ENCODE assay signal across 10 mouse cellular contexts in genomic region chr16:22067406-22067805, GRCm38 (mm10). TPM values are rescaled to one million over a fixed set of nuclear protein-coding genes. Genes with fewer than 3 reads are reported as not detected.
DNase-seq lines count a peak whose midpoint lies in the region; ATAC-seq and TF ChIP-seq lines count a peak whose summit lies in the region.
"Had no signal": no experiment of that assay in that cellular context is flagged by ENCODE, and none has a peak within 500 bp of the region (broad histone marks: within the 10 kb centered on the region; RNA-seq: fewer than 3 reads in every experiment).

No protein-coding gene starts in this region.

- H3K27me3 ChIP-seq in kidney, adult 2 months (replicated peaks; ENCODE audit: control insufficient read depth, insufficient read depth, low read length): no peaks in the 10 kb centered on the region
- no peaks in the 10 kb centered on the region for H3K27me3 ChIP-seq in kidney, embryonic 14.5 days (ENCODE audit: control insufficient read depth, insufficient read depth, low read length)
- no peaks in the 10 kb centered on the region for H3K27me3 ChIP-seq in liver, embryonic 12.5 days (replicated peaks)
- H3K27me3 ChIP-seq: midbrain, embryonic 15.5 days had no signal

- peak overlapping the region; percentile 22; the same call in 1 of the 2 replicates for H3K27ac ChIP-seq in kidney, adult 2 months (ENCODE audit: insufficient read depth, low read depth, low read length)
- H3K27ac ChIP-seq in kidney, embryonic 14.5 days (ENCODE audit: low read depth, low read length): no peak overlapping the region
- H3K27ac ChIP-seq in liver, embryonic 12.5 days: no peak overlapping the region
- H3K27ac ChIP-seq: midbrain, embryonic 15.5 days had no signal

- no peaks in the 10 kb centered on the region for H3K4me1 ChIP-seq in kidney, adult 2 months (ENCODE audit: control insufficient read depth, insufficient read depth, low read length)
- no peaks in the 10 kb centered on the region for H3K4me1 ChIP-seq in kidney, embryonic 14.5 days (ENCODE audit: control insufficient read depth, insufficient read depth, low read length)
- peaks cover 2% of the 10 kb centered on the region; the same call in 1 of the 2 replicates for H3K4me1 ChIP-seq in liver, embryonic 12.5 days
- H3K4me1 ChIP-seq: midbrain, embryonic 15.5 days had no signal

- H3K9me3 ChIP-seq in kidney, embryonic 14.5 days (ENCODE audit: control insufficient read depth, low read length): no peaks in the 10 kb centered on the region
- H3K9me3 ChIP-seq in liver, embryonic 12.5 days (replicated peaks): no peaks in the 10 kb centered on the region
- H3K9me3 ChIP-seq: G1E; midbrain, embryonic 15.5 days had no signal

- DNase-seq in kidney, adult 2 months: peak; percentile 67
- DNase-seq in gastrocnemius, postnatal 14 days: peak; percentile 48
- peak; percentile 37 to 55 for DNase-seq in kidney, postnatal 25 days
- DNase-seq in thymus, postnatal 25 days: peak; percentile 63
- no peak for DNase-seq in layer of hippocampus, adult 9-10 months (ENCODE audit: low spot score)
- DNase-seq in right cerebral cortex, adult 2 months (ENCODE audit: low spot score in 2 of 2): no peak

- no peak for TF ChIP-seq POLR2A in kidney, adult 2 months (IDR thresholded peaks at IDR 0.05; ENCODE audit: low read depth, low read length)

- no peak overlapping the region for H3K4me2 ChIP-seq in kidney, embryonic 14.5 days (replicated peaks; ENCODE audit: low read depth, low read length)
- H3K4me2 ChIP-seq in liver, embryonic 12.5 days: no peak overlapping the region
- H3K4me2 ChIP-seq: midbrain, embryonic 15.5 days had no signal

- 78% methylated on average over 8 of the region's 8 CpGs for WGBS in kidney, adult 2 months
- 95% methylated on average over 8 of the region's 8 CpGs for WGBS in kidney, embryonic 14.5 days
- WGBS in liver, embryonic 12.5 days (ENCODE audit: insufficient replicate concordance): 90% methylated on average over 8 of the region's 8 CpGs

- intact Hi-C loops in gastrocnemius, postnatal 14 days (cut with DNase I; ENCODE audit: low total_unique reads): no loop called here

- ATAC-seq in kidney, embryonic 14.5 days (ENCODE audit: low FRiP score, low TSS enrichment): no peak
- no peak for ATAC-seq in liver, embryonic 12.5 days
- ATAC-seq: midbrain, embryonic 15.5 days had no signal

- no peak for TF ChIP-seq CTCF in kidney, adult 2 months (conservative IDR thresholded peaks at IDR 0.05; ENCODE audit: insufficient read depth, insufficient read length, low read depth, low read length)

- no peak overlapping the region for H3K4me3 ChIP-seq in kidney, adult 2 months (ENCODE audit: insufficient read depth, low read depth, low read length)
- no peak overlapping the region for H3K4me3 ChIP-seq in kidney, embryonic 14.5 days (ENCODE audit: low read length)
- no peak overlapping the region for H3K4me3 ChIP-seq in liver, embryonic 12.5 days
- H3K4me3 ChIP-seq: midbrain, embryonic 15.5 days had no signal

- H3K9ac ChIP-seq in kidney, embryonic 14.5 days (ENCODE audit: low read depth, low read length): no peak overlapping the region
- no peak overlapping the region for H3K9ac ChIP-seq in liver, embryonic 12.5 days
- H3K9ac ChIP-seq: midbrain, embryonic 15.5 days had no signal

- no peaks in the 10 kb centered on the region for H3K36me3 ChIP-seq in kidney, adult 2 months (ENCODE audit: control insufficient read depth, insufficient read depth, low read length)
- H3K36me3 ChIP-seq in kidney, embryonic 14.5 days (ENCODE audit: control insufficient read depth, insufficient read depth, low read length): peaks cover 94% of the 10 kb centered on the region
- peaks cover 66% of the 10 kb centered on the region for H3K36me3 ChIP-seq in liver, embryonic 12.5 days
- H3K36me3 ChIP-seq: G1E had no signal

RNA-seq across cellular contexts. Expression of gene Senp2, which starts 58.1 kb away (rescaled TPM):
- polyA plus RNA-seq in kidney, adult 2 months (2012; rRNA removed): 7.1 and 8.2 TPM in 2 replicates
- 33.3 and 48.7 TPM in 2 replicates for polyA plus RNA-seq in kidney, embryonic 14.5 days (2014; fragmentation: Nextera tagmentation; extraction: Ambion mirVana)
- total RNA-seq in gastrocnemius, postnatal 14 days (2021): 10 to 100 TPM; 18.3 to 22.1 TPM
- polyA plus RNA-seq in liver, embryonic 12.5 days (2016; fragmentation: Nextera tagmentation; extraction: Ambion mirVana): 55.9 and 59.5 TPM in 2 replicates

Comparison
In these comparisons a context has a peak if more than half of its experiments do, and no peak if none do; other contexts are left out.
1. DNase-seq: peak in kidney, adult 2 months (single experiment), gastrocnemius, postnatal 14 days (single experiment), kidney, postnatal 25 days (2 of 2) and thymus, postnatal 25 days (single experiment); none in layer of hippocampus, adult 9-10 months (single experiment) and right cerebral cortex, adult 2 months (0 of 2).